Mouse (Mus musculus): ENCODE measurements around the gene Pklr.

GRCm38 (mm10) chr3:89193853-89194252 is 57.9 kb downstream of the Pklr start:
- TF ChIP-seq CTCF (IDR thresholded peaks at IDR 0.05; ENCODE audit: control insufficient read depth, insufficient read depth, insufficient read length): no peak
- no peak for TF ChIP-seq USF1 (IDR thresholded peaks at IDR 0.05; ENCODE audit: low read depth)
- TF ChIP-seq MAX (IDR thresholded peaks at IDR 0.05): no peak
- no peak for TF ChIP-seq CEBPB (IDR thresholded peaks at IDR 0.05; ENCODE audit: low read depth)
- TF ChIP-seq MYOG (IDR thresholded peaks at IDR 0.05; ENCODE audit: control insufficient read depth, extremely low read depth, insufficient read length): no peak
